Mouse (Mus musculus): ENCODE results near the gene Got1.
"Not testable (repeated sequence)": the region's sequence is repeated elsewhere in the genome, so short reads cannot be mapped to it uniquely, and the experiment has no call there.

The Got1 gene

DNA sequence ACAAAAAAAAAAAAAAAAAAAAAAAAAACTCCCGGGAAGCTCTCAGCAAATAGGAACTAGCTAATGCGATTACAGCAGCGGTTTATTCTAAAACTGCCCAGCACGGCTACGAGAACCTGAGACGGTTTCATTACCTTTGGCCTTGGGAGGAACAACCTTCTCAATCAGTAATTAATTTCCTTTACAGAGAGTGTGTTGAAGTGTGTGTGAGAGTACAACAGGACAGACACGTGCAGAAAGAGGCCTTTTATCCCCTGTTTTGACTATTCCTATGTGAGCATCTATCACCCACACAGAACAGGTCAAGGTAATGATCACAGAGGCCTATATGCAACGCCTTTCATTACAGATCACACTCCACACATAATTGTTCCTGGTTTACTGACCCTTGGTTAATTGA is 3.0 kb downstream of the Got1 start:
- DNase-seq (ENCODE audit: low spot score) = no peak

DNA sequence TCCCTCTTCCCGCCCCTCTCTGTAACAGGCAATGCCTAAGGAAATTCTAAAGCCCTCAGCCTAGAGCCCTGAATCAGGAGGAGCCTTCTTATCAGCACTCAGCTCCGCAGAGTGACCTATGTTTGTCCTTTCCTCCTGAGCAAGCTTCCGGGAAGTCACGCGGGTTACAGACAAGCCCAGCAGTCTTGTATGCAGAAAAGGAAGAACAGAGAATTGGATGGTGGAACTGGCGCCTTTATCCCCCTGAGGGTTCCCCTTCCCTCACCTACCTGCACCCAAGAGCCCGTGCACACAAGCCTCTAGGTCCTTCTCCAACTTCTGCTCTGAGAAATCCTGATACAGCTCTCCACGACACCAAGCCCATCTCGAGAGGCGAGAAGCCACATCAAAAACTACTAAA is 4.0 kb downstream of the Got1 start:
- DNase-seq (ENCODE audit: low spot score) = no peak

DNA sequence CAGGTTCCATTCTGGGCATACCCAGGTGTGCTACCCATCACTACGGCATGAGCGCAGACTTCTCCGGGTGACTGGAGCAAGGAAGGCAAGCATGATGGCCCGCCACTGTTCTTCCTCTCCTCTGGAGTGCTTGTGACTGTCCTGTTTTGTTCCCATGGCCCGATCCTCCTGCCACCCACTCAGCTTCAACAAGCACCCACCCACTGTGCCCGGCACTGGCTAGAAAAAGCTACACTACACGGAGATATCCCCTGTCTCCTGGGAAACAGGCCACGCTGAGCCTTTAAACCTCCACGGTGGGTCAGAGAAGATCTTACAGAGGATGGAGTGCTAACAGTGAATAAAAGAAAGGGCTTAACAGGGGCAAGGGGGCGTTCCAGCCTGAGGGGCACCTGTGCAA is 5.2 kb downstream of the Got1 start:
- DNase-seq (ENCODE audit: low spot score) = no peak

DNA sequence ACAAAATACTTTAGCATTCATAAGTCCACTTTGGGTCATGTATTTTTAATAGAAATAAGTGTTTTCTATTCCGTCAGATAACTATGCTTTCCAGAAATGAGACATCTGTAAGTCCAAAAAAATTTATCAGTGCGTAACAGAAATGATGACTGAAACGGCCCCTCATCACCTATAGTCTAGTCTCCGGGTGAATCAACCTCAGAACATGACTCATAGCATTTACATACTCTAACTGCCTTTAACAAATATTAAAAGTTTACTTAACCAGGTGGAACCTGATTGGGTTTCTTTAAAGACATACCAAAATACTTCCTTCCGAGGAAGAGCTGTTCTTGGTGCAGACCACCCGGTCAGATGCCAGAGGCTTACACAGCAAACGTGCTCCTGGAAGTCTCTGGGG is 6.1 kb downstream of the Got1 start:
- no peak for DNase-seq (ENCODE audit: low spot score)

DNA sequence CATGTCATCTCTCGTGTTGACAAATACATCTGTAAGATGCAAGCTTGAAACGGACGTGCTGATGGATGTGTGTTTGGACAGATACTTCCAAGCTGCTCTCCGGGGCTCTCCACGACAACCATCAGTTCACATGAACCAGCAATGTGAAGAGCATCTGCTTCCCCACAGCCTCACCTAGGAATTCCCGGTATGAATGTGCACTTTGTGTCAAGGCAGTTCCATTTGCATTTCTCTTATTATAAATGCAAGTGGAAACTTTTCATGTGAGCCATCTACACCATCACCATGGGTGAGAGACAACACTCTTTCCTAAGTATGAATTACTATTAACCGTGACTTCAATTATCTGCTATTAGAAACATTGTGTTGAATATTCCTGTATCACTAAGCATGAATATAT is 6.6 kb downstream of the Got1 start:
- no peak for DNase-seq (ENCODE audit: low spot score)

DNA sequence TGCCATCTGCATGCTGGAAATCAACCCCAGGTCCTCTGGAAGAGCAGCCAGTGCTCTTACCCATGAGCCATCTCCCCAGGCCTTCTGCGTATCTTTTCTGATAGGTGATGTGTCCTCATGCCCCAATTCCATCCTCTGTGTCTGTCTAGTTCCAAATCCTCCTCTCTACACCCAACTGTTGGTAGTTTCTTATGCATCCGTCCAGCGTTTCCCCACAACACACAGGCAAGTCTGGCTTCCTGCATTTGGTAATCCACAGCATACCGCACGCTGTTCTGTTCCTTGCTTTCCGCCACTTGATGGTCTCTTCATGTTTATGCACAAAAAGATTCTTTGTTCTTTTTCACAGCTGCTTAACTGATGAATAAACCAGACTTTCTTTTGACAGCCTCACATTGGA is 7.1 kb downstream of the Got1 start:
- no peak for DNase-seq (ENCODE audit: low spot score)

DNA sequence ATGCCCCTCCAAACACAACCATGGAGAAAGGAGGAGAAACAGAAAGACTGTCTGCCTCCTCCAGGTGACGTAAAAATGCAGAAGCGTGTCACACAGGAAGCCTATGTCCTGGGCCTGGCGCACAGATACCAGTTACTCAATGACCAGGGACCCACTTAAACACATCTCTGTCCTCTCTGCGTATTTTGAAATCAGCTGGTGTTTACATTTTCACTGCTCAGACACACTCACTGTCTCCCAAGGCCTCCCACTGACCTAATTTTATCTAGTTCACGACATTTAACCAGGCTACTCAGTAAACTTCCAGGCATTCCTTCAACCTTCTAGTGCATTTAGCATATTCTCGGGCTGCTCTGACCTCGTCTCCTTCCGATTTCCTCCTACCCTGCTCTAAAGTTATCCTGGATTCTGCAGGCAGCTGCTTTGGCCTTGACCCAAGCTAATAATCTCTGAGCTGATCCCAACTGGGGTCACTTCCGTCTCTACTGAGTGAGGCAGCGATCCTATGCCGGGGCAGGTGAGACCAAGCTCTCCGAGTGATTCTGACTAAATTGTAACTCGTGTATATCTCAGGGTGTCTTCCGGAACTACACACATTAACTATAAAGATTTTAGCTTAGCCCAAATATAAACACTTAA is 7.9 kb downstream of the Got1 start:
- no peak for DNase-seq (ENCODE audit: low spot score)

DNA sequence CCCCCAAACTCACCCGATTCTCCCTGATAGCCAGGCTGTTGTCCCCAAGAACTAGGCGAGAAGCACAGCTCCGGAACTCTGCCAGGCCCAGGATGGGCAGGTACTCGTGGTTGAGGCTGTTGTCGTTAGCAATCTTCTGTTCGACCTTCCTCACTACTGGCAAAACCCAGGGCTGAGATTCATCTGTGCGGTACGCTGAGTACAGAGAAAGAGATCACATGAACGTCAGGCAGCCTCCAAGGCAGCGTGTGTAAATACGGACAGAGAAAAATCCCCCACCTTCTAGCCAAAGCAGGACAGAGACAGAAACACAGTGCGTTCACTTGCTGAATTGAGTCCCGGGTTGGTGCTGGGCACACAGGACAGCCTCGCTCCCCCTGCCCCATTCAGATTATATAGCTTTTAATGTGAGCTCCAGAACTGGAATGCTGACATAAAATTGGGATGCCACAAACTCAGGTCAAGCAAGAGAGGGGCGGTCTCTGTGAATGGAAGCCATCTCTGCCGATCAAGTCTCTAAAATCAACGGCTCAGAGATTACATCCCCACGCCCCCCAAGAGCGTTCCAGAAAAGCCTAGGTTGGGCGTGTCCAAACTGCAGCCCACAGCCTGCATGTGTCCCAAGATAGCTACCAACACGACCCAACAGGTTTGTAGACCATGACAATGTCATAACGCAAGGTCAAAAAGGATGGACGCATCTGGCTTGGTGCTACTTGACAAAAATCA is 8.6 kb downstream of the Got1 start:
- DNase-seq (ENCODE audit: low spot score) = no peak

DNA sequence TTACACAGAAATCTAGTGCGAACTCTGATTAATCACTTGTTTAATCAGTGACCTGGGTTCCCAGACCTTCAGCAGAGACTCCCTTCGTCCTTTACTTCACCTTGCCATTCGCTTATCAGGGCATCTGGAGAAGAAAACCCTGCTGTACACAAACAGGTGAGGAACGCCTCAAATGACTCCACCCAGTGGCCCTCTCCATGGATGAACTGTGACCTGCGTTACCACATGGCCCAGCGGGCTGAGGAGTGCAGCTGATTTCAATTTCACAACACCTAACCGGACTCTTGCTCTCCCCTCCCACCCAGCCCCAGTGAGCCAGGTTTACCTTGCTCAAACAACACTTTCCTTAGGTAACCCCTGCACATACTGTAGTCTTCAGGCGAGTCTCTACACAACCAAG is 10.5 kb downstream of the Got1 start:
- no peak for DNase-seq (ENCODE audit: low spot score)

DNA sequence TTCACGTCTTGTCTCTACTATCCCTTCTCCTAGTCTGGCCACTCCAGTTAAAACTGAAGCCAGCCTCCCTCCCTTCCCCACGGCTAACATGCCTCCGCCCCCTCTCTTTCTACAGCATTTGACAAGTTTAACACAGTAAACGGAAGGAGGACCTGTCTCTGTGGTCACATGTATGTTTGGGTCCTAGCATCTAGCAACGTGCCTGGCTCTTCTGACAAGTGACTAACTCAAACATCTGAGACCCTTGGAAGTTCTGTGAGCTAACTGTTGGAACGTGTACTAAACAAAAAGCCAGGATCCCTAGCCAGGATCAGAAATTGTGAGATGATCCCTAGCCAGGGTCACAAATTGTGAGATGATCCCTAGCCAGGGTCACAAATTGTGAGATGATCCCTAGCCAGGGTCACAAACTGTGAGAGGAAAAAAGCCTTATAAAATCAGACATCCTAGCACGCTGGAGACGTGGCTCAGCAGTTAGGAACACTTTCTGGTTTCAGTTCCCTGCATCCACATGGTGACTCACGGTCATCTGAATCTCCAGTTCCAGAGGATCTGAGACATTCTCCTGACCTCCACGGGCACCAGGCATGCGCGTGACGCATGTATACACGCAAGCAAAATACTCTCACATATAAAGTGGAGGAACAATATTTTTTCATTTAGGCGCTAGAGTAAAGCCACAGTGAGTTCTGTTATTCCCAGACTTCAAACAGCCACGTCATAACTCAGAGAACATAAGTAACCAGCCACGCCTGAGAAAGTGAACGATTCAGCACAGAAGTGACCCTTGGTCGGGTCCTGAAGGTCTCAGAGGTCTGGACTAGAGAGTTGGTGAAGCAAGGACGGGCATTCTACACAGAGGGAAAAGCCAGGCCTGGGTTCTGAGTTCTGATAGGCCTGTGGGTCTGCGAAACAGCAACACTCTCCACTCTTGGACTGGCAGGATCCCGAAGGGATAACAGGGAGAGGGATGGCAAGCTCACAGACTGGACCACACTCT is 12.5 kb downstream of the Got1 start:
- DNase-seq (ENCODE audit: low spot score) = no peak

DNA sequence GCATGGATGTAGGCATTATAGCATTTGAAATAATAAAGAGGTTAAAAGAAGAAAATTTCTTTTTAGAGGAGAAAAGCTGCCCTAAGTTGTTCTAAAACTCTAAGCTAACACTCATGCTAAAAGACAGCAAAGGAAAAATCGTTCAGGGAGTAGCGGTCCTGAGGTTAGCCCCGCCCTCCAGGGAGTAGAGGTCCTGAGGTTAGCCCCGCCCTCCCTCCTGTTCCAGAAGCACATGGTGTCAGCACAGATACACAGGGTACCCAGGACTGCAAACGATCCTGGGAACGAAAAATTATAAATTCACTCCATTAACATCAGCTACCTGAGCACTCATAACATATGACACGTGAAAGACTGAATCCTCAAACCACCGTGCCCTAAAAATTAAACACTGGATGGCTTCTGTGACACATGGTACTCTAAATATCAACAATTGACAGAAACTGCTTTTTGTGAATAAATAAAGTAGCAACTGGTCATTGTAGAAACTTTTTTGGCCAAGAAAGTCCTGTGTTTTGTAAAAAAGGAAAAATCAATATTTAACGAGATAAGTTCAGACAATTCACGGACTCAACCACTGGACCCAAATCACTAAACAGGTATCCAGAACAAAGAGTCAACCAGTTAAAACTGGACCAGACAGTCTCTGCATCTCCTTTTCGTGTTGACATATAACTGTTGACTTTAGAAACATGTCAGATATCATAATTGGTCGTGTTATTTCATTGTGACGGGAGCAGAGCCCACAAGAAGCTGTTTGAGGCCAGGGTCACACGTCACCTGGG is 13.8 kb downstream of the Got1 start:
- no peak for DNase-seq (ENCODE audit: low spot score)

DNA sequence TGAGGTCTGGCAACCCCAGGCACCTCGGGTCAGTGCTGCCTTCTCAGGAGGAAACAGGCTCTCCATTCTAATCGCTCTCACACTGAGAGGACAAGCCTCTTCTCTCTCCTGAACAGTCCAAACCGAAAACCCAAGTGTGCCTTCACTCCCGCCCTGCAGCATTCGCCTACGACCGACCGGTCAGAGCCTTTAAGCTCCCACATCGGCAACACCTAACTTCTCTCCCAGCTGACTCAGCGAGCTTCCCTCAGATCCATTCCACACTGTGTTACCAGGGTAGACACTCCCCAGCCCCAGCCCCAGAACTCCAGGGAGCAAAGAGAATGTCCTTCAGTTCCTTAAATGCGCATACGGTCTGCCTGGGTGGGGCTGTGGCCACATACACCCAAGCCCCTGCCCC is 19.0 kb downstream of the Got1 start:
- DNase-seq (ENCODE audit: low spot score) = no peak

DNA sequence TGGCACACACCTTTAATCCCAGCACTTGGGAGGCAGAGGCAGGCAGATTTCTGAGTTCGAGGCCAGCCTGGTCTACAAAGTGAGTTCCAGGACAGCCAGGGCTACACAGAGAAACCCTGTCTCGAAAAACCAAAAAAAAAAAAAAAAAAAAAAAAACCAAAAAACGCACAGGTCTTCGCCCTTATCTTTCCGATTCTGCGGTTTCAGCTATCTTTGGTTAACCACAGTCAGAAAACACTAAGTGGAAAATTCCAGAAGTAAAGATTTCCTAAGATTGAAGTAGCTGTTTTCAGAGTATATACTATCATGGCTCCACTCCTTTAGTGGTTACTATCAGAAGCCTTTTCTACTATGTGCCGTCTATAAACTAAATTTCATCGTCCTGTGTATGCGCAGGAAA is 20.8 kb downstream of the Got1 start:
- not testable (repeated sequence) for DNase-seq (ENCODE audit: low spot score)

DNA sequence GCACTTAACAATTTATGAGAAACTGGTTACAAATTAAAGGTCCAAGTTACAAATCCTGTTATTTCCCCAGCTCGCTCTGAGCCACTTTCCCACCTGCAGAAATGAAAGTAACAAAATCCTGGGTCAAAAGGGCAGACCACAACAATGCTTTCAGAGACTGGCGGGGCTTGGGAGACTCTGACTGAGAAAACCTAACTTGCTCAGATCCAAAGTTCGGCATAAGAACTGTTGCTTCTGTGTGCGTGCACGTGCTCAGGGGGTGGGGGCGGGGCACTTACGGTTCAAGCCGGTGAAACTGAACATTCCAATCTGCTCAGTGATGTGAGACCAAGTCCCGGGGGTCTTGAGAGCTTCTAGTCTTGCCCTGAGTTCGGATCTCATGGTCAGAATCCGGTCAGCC is 21.8 kb downstream of the Got1 start:
- DNase-seq (ENCODE audit: low spot score) = no peak

DNA sequence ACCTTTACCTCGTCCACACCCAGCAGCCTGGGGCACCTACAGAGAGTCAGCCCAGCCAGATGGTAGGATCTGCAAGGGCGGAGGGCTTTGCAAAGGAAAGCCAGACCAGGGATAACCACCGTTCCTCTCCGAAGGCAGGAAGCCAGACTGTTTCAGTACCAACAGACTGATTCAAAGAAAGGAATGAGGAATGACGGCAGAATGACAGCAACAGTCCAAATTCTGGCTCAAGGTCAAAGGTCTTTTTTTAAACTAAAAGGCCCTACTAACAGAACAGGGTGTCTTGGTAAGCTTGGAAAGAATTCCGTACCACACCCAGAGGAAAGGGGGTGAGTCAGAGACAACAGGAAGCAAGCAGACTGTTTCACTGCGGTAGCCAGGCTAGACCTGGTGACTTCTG is 25.5 kb downstream of the Got1 start:
- no peak for DNase-seq (ENCODE audit: low spot score)

DNA sequence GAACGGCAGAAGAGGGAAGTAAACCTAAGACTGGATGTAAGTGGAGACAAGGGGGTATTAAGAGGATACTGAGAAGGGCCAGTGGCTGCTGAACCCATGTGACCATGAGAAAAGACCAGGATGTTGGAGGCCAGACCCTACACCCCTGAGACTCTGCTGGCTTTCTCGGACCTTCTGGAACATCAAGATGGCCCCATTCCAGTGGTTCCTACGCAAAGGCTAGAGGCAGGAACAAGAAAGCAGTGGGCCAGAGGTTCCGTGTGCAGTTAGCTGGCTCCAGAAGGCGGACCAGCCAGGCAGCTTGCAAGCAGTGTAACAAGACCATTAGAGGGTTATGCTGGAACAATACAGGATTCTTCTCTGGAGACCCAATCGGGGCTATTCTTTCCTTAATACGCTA is 27.0 kb downstream of the Got1 start:
- DNase-seq (ENCODE audit: low spot score) = no peak

DNA sequence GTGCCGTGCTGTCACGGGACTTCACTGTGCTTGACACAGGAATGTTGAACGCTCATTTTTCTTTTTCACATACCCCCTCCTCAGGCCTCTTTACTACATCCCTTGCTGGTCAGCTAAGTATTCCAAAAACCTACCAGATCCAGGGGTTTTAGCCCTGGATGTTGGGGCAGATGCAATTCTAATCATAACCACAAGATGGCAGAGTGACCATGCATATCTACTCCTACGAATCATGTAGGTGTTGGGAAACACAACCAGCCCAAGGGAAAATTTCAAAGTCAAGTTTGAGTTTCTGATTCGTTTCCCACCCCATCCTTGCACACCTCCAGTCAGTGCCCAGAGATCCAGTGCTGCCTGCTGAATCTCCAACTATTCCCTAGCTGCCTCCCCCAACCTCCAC is 28.6 kb downstream of the Got1 start:
- peak; percentile 63 for DNase-seq (ENCODE audit: low spot score)

DNA sequence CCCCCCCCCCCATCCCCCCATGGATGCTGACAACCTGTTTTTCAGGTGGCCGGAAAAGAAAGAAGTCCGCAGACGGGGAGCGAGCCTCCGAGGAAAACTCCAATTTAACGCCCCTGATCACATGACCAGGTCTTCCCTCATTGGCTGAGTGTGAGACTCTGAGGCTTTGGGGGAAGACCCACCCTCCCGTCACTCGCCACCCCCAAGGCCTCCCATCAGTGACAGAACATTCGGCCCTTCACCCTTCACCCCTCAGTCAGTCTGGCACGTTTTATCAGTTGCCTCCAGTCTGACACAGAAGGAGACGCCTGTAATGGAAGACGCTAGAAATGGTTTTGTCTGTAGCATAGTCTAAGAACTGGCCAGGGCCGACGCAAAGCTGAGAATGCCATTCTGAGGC is 29.5 kb downstream of the Got1 start:
- DNase-seq (ENCODE audit: low spot score) = no peak

DNA sequence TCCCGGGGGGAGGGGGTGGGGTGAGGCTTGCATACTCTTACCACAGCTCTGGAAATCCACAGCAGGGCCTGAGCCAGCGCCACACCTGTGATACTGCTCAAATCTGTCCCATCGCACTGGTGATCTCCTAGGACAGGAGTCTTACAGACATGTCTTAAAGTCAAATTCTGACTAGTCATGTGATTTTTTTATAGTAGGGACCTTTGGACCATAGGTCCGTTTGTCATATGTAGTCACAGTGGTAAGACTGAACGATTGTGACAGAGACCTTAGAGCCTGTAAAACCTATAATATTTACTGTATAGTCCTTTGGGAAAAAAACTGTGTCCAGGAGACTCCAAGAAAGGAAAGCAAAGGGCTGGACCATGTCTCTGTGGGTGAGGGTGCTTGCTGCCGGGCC is 30.5 kb downstream of the Got1 start:
- no peak for DNase-seq (ENCODE audit: low spot score)

DNA sequence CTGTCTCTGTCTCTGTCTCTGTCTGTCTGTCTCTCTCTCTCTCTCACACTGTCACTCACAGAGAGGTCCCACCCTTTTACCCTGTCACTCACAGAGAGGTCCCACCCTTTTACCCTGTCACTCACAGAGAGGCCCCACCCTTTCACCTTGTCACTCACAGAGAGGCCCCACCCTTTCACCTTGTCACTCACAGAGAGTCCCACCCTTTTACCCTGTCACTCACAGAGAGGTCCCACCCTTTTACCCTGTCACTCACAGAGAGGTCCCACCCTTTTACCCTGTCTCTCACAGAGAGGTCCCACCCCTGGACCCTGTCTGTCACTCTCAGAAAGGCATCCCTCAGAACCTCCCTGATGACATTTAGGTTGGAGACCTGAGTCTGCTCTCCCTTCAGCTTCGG is 31.1 kb downstream of the Got1 start:
- not testable (repeated sequence) for DNase-seq (ENCODE audit: low spot score)

DNA sequence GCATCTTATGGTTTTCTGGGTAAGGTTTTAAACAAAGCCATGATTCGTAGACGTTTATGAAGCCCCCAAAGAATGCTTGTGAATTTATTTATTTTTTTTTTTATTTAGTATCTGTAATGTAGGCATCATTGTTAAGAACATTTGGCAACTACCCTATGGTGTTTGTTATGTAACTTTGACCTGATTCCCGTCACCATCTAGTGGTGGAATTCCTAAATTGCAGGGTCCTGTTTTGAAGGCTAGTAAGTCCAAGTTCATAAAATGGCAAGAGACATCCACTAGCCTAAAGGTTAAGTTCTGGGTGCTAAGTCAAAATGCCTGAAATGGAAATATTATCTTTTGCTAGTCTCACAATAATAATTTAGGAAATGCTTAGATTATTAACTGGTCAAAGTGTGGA is 37.0 kb downstream of the Got1 start:
- DNase-seq (ENCODE audit: low spot score) = peak; percentile 47

DNA sequence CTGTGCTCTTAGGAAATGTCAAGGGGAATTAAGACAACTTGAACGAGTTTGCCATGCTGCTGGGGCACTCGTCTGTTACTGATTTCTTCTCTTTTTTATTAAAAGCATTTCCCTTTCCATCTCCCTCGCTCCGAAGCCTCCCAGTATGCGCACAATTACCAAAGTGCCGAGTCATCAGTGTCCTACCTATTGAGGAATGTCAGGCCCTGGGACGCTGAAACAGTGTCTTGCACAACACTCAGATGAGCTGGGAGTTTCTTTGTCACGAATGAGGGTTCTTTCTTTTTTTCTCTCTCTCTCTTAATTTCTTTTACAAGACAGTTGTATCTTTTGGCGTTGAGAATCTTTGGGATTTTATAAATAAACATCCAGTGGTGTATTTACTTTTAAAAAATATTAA is 43.9 kb downstream of the Got1 start:
- DNase-seq (ENCODE audit: low spot score) = no peak
